Mouse (Mus musculus): Measurements from ENCODE around the gene Trpv3.
"Not testable (repeated sequence)": the region's sequence is repeated elsewhere in the genome, so short reads cannot be mapped to it uniquely, and the experiment has no call there.

Gene Trpv3

GRCm38 (mm10) chr11:73289621-73290020, 22.4 kb downstream of the Trpv3 start:
- DNase-seq (ENCODE audit: low spot score in 2 of 2), result no peak

- no peak for DNase-seq (ENCODE audit: low spot score in 2 of 2)
These were observed 35.9 kb downstream of the Trpv3 start for GRCm38 (mm10) chr11:73303123-73303522.

- DNase-seq (ENCODE audit: low spot score in 2 of 2), result no peak
These were observed 48.8 kb downstream of the Trpv3 start for GRCm38 (mm10) chr11:73315961-73316360.

GRCm38 (mm10) chr11:73318581-73318980, 51.4 kb downstream of the Trpv3 start:
- DNase-seq (ENCODE audit: low spot score in 2 of 2), result not testable (repeated sequence)

- not testable (repeated sequence) for DNase-seq (ENCODE audit: low spot score in 2 of 2)
These were observed 53.9 kb downstream of the Trpv3 start for GRCm38 (mm10) chr11:73321064-73321463.

- no peak for DNase-seq (ENCODE audit: low spot score in 2 of 2)
These were observed 57.0 kb downstream of the Trpv3 start for GRCm38 (mm10) chr11:73323906-73324830.

GRCm38 (mm10) chr11:73326485-73326886, 59.3 kb downstream of the Trpv3 start:
- no peak for DNase-seq (ENCODE audit: low spot score in 2 of 2)

GRCm38 (mm10) chr11:73327361-73327760, 60.2 kb downstream of the Trpv3 start:
- DNase-seq (ENCODE audit: low spot score in 2 of 2), result no peak

- no peak for DNase-seq (ENCODE audit: low spot score in 2 of 2)
These were observed 62.3 kb downstream of the Trpv3 start, which contains the start of the genes Aspa, Gm49340 and Spata22 for GRCm38 (mm10) chr11:73329442-73329841. Aspa (minus strand) TSS chr11:73329596. Gm49340 (plus strand) TSS chr11:73329741. Spata22 (plus strand) TSS chr11:73329741.

GRCm38 (mm10) chr11:73333357-73333756, 66.2 kb downstream of the Trpv3 start:
- no peak for DNase-seq (ENCODE audit: low spot score in 2 of 2)

- no peak for DNase-seq (ENCODE audit: low spot score in 2 of 2)
These were observed 69.7 kb downstream of the Trpv3 start for GRCm38 (mm10) chr11:73336919-73337318.

All from cerebellum, postnatal 4 days (tissue).